Mouse (Mus musculus): ENCODE results near the gene Kiz. TPM values are rescaled to one million over a fixed set of nuclear protein-coding genes. Genes with fewer than 3 reads are reported as not detected.

Kiz gene
- polyA plus RNA-seq, 1 experiment from 2014 or later: 28.4 TPM

DNA sequence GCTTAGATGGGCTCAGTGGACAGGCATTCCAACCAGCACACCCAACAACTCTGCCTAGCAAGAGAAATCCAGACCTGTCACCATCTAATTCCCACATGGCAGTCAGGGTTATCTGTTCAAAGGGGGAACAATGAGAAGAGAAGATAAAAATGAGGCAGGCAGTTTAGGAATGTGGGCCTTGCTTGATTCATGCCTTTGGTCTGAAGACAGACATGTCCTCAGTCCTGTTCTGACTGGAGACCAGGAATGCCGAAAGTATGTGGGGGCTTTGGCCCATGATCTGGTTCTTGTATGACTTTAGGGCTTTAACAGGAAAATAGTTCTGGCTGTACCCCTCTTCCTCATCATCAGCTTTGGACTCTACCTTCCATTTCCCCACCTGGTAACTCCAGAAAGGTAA, 130.1 kb downstream of the Kiz start:
- Histone ChIP-seq H3K27me3 (ENCODE audit: control insufficient read depth, insufficient read depth, low read length) (no peaks in the 10 kb centered on the region), H3K4me2 (ENCODE audit: low read length) (no peak overlapping the region), H3K4me1 (ENCODE audit: control insufficient read depth in 2 of 2, insufficient read depth in 2 of 2, low read length in 2 of 2) (peaks cover 0 to 15% of the 10 kb centered on the region in 2 experiments; a peak in 3 of 4 replicates), H3K9me3 (ENCODE audit: control insufficient read depth, low read length) (no peaks in the 10 kb centered on the region), H3K4me3 (ENCODE audit: control insufficient read depth in 1 of 2, insufficient read depth in 1 of 2, low read depth in 1 of 2, low read length in 2 of 2) (no peak overlapping the region), H3K36me3 (ENCODE audit: control insufficient read depth, insufficient read depth, low read length) (no peaks in the 10 kb centered on the region), H3K27ac (replicated peaks in 1 of 2; ENCODE audit: control insufficient read depth in 1 of 2, insufficient read depth in 1 of 2, low read depth in 2 of 2, low read length in 2 of 2) (peak overlapping the region in 1 of 2 experiments; percentile 25; a peak in 2 of 4 replicates), H3K9ac (ENCODE audit: low read length) (no peak overlapping the region)
- WGBS: 10% methylated on average over 1 of the region's 1 CpGs
- ATAC-seq (ENCODE audit: insufficient number of reproducible peaks, insufficient read depth, low FRiP score, low read depth): no peak; the same call in 1 of the 2 replicates

DNA sequence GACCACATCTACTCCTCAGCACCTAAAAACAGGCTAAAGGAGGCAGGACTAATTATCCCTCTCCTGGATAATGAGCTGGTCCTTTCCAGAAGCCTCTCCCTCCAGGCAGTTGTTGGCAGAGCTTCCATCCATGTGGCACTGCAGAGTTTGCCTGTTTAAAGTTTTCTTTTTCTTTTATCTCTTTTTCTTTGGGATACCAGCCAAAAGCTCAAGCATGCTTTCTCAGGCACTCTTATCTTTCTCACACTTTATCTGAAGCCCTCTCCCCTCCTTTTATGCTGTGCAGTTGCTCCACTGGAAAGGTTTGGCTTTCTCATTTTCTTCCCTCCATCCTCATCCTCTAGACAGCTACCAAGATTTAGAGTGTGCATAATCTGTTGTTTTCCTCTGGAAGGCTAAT, 130.8 kb downstream of the Kiz start:
- Histone ChIP-seq H3K27ac (replicated peaks in 1 of 2; ENCODE audit: control insufficient read depth in 1 of 2, insufficient read depth in 1 of 2, low read depth in 2 of 2, low read length in 2 of 2) (0 out of 4 replicates have a peak overlapping the region, but pooled peaks of 1 of the 2 experiments have one; percentile 25), H3K27me3 (ENCODE audit: control insufficient read depth, insufficient read depth, low read length) (no peaks in the 10 kb centered on the region), H3K9ac (ENCODE audit: low read length) (no peak overlapping the region), H3K4me1 (ENCODE audit: control insufficient read depth in 2 of 2, insufficient read depth in 2 of 2, low read length in 2 of 2) (peaks cover 0 to 15% of the 10 kb centered on the region in 2 experiments; a peak in 3 of 4 replicates), H3K4me2 (ENCODE audit: low read length) (no peak overlapping the region), H3K4me3 (ENCODE audit: control insufficient read depth in 1 of 2, insufficient read depth in 1 of 2, low read depth in 1 of 2, low read length in 2 of 2) (no peak overlapping the region), H3K9me3 (ENCODE audit: control insufficient read depth, low read length) (no peaks in the 10 kb centered on the region), H3K36me3 (ENCODE audit: control insufficient read depth, insufficient read depth, low read length) (no peaks in the 10 kb centered on the region)
- ATAC-seq (ENCODE audit: insufficient number of reproducible peaks, insufficient read depth, low FRiP score, low read depth): peak; percentile 35; the same call in 1 of the 2 replicates

DNA sequence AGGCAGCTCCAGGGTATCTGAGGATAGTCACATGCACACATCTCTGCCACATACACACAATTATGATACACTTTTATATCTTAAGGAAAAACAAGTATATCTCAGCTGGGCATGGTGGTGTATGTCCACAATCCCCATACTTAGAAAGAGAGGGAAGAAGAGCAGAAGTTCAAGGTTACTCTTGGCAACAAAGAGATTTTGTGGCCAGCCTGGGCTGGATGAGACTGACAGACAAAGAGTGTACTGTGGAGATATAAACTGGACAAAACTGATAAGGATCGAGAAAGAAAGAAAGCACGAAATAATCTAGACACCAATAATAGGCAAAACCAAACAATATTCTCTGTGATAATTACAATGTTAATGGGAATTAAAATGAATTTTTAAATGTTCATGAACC, 151.6 kb downstream of the Kiz start:
- Histone ChIP-seq H3K4me2 (ENCODE audit: low read length) (no peak overlapping the region), H3K36me3 (ENCODE audit: control insufficient read depth, insufficient read depth, low read length) (no peaks in the 10 kb centered on the region), H3K4me3 (ENCODE audit: control insufficient read depth in 1 of 2, insufficient read depth in 1 of 2, low read depth in 1 of 2, low read length in 2 of 2) (no peak overlapping the region), H3K9ac (ENCODE audit: low read length) (no peak overlapping the region), H3K27ac (replicated peaks in 1 of 2; ENCODE audit: control insufficient read depth in 1 of 2, insufficient read depth in 1 of 2, low read depth in 2 of 2, low read length in 2 of 2) (no peak overlapping the region), H3K4me1 (ENCODE audit: control insufficient read depth in 2 of 2, insufficient read depth in 2 of 2, low read length in 2 of 2) (peaks cover 2 to 9% of the 10 kb centered on the region in 2 experiments; a peak in 3 of 4 replicates), H3K27me3 (ENCODE audit: control insufficient read depth, insufficient read depth, low read length) (no peaks in the 10 kb centered on the region), H3K9me3 (ENCODE audit: control insufficient read depth, low read length) (no peaks in the 10 kb centered on the region)
- no peak for ATAC-seq (ENCODE audit: insufficient number of reproducible peaks, insufficient read depth, low FRiP score, low read depth)
- WGBS: 79% methylated on average over 2 of the region's 2 CpGs

DNA sequence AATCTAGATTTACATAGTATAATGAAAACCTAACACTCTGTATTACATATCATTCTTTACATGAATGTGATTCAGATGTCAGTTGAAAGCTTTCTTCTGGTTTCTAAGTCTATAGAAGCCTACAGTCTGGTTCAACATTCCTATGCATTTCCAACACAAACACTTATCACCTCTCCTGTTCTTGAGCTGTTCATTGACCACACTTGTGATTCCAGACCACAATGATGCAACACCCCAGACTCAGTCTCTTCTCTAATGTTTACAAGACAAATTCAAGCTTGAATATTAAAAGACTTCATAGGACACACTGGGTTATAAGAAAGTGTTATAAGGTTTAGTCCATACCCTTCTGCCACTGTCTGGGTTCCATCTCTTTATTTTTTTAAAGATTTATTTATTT, 153.4 kb downstream of the Kiz start:
- H3K27me3 ChIP-seq (ENCODE audit: control insufficient read depth, insufficient read depth, low read length): no peaks in the 10 kb centered on the region
- H3K4me1 ChIP-seq (ENCODE audit: control insufficient read depth in 2 of 2, insufficient read depth in 2 of 2, low read length in 2 of 2): peaks cover 2 to 10% of the 10 kb centered on the region in 2 experiments; a peak in 3 of 4 replicates
- no peaks in the 10 kb centered on the region for H3K36me3 ChIP-seq (ENCODE audit: control insufficient read depth, insufficient read depth, low read length)
- no peak overlapping the region for H3K4me3 ChIP-seq (ENCODE audit: control insufficient read depth in 1 of 2, insufficient read depth in 1 of 2, low read depth in 1 of 2, low read length in 2 of 2)
- no peaks in the 10 kb centered on the region for H3K9me3 ChIP-seq (ENCODE audit: control insufficient read depth, low read length)
- H3K9ac ChIP-seq (ENCODE audit: low read length): no peak overlapping the region
- no peak for ATAC-seq (ENCODE audit: insufficient number of reproducible peaks, insufficient read depth, low FRiP score, low read depth)
- no peak overlapping the region for H3K27ac ChIP-seq (replicated peaks in 1 of 2; ENCODE audit: control insufficient read depth in 1 of 2, insufficient read depth in 1 of 2, low read depth in 2 of 2, low read length in 2 of 2)
- no peak overlapping the region for H3K4me2 ChIP-seq (ENCODE audit: low read length)

DNA sequence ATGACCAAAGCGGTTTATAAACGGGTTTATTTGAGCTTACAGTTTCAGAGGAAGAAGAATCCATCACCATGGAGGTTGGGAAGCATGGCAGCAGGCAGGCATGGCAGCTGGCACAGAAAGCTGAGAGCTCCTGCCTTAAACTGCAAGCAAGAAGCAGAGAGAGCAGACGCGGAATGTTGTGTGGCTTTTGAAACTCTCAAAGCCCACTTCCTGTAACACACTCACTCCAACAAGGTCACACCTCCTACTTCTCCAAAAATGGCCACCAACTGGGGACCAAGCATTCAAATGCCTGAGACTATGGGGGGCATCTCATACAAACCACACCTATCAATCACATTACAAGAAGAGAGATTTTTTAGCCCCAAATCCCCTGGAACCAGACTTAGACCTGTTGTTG, 154.5 kb downstream of the Kiz start:
- Histone ChIP-seq H3K27ac (replicated peaks in 1 of 2; ENCODE audit: control insufficient read depth in 1 of 2, insufficient read depth in 1 of 2, low read depth in 2 of 2, low read length in 2 of 2) (no peak overlapping the region), H3K4me1 (ENCODE audit: control insufficient read depth in 2 of 2, insufficient read depth in 2 of 2, low read length in 2 of 2) (peaks cover 2 to 19% of the 10 kb centered on the region in 2 experiments; a peak in 3 of 4 replicates), H3K9me3 (ENCODE audit: control insufficient read depth, low read length) (no peaks in the 10 kb centered on the region), H3K36me3 (ENCODE audit: control insufficient read depth, insufficient read depth, low read length) (no peaks in the 10 kb centered on the region), H3K4me2 (ENCODE audit: low read length) (no peak overlapping the region), H3K27me3 (ENCODE audit: control insufficient read depth, insufficient read depth, low read length) (no peaks in the 10 kb centered on the region), H3K9ac (ENCODE audit: low read length) (no peak overlapping the region), H3K4me3 (ENCODE audit: control insufficient read depth in 1 of 2, insufficient read depth in 1 of 2, low read depth in 1 of 2, low read length in 2 of 2) (no peak overlapping the region)
- ATAC-seq (ENCODE audit: insufficient number of reproducible peaks, insufficient read depth, low FRiP score, low read depth): no peak
- 86% methylated on average over 4 of the region's 4 CpGs for WGBS

DNA sequence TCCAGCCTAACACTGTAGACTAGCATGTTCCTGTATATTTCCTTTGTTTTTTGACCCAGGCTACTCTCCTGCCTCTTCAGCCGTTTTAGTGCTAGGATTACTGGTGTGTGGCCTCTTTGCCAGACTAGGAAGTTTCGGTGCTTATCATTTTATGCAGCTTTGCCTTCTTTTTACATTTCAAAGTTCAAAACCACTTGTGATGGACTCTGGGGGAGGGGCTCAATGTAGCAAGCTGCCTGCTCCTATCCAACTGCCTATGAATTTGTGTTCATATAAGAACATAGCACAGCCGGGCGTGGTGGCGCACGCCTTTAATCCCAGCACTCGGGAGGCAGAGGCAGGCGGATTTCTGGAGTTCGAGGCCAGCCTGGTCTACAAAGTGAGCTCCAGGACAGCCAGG, 155.3 kb downstream of the Kiz start:
- Histone ChIP-seq H3K4me1 (ENCODE audit: control insufficient read depth in 2 of 2, insufficient read depth in 2 of 2, low read length in 2 of 2) (peaks cover 2 to 21% of the 10 kb centered on the region in 2 experiments; a peak in 3 of 4 replicates), H3K36me3 (ENCODE audit: control insufficient read depth, insufficient read depth, low read length) (no peaks in the 10 kb centered on the region), H3K4me3 (ENCODE audit: control insufficient read depth in 1 of 2, insufficient read depth in 1 of 2, low read depth in 1 of 2, low read length in 2 of 2) (no peak overlapping the region), H3K27me3 (ENCODE audit: control insufficient read depth, insufficient read depth, low read length) (no peaks in the 10 kb centered on the region), H3K9me3 (ENCODE audit: control insufficient read depth, low read length) (no peaks in the 10 kb centered on the region), H3K9ac (ENCODE audit: low read length) (no peak overlapping the region), H3K27ac (replicated peaks in 1 of 2; ENCODE audit: control insufficient read depth in 1 of 2, insufficient read depth in 1 of 2, low read depth in 2 of 2, low read length in 2 of 2) (no peak overlapping the region), H3K4me2 (ENCODE audit: low read length) (no peak overlapping the region)
- no peak for ATAC-seq (ENCODE audit: insufficient number of reproducible peaks, insufficient read depth, low FRiP score, low read depth)
- 90% methylated on average over 9 of the region's 9 CpGs for WGBS

DNA sequence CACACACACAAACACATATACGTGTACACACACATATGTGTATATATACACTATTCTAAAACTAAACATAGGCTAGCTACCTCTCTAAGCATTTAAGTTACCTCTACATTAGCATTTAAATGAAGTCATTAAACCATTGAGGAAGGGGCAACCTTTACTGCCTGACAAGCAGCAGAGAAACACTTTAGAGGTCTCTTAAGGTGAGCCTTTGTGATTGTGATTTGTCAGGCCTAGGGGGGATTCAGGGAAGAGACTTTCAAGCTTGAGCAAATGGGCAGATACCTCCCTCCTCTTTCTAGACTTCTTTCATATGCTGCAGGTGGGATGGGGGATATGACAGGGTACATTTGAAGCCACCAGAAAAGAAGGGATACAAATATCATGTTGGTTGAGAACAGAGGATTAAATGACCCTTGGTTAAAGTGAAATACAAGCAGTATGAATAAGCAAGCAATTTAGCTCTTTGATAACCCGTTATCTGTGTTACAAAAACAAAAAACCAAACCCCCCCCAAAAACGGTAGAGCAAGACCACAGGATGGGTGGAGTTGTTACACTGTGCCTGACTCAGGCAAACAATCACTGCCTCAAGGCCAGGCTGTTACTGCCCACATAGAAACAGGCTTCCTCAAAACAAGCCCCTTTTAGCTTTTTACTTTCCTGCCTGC, 155.9 kb downstream of the Kiz start:
- Histone ChIP-seq H3K4me2 (ENCODE audit: low read length) (peak overlapping the region; percentile 78), H3K4me3 (ENCODE audit: control insufficient read depth in 1 of 2, insufficient read depth in 1 of 2, low read depth in 1 of 2, low read length in 2 of 2) (peak overlapping the region; percentile 94 to 95; a peak in 2 of 4 replicates)

More for the DNA sequence above, 155.9 kb downstream of the Kiz start:
- no peak for ATAC-seq (ENCODE audit: insufficient number of reproducible peaks, insufficient read depth, low FRiP score, low read depth)
- Histone ChIP-seq H3K36me3 (ENCODE audit: control insufficient read depth, insufficient read depth, low read length) (no peaks in the 10 kb centered on the region), H3K9ac (ENCODE audit: low read length) (peak overlapping the region; percentile 88), H3K27me3 (ENCODE audit: control insufficient read depth, insufficient read depth, low read length) (no peaks in the 10 kb centered on the region), H3K27ac (replicated peaks in 1 of 2; ENCODE audit: control insufficient read depth in 1 of 2, insufficient read depth in 1 of 2, low read depth in 2 of 2, low read length in 2 of 2) (peak overlapping the region; percentile 98 to 99; a peak in 3 of 4 replicates), H3K9me3 (ENCODE audit: control insufficient read depth, low read length) (no peaks in the 10 kb centered on the region), H3K4me1 (ENCODE audit: control insufficient read depth in 2 of 2, insufficient read depth in 2 of 2, low read length in 2 of 2) (peaks cover 2 to 21% of the 10 kb centered on the region in 2 experiments; a peak in 3 of 4 replicates)
- 74% methylated on average over 3 of the region's 3 CpGs for WGBS

Measured in heart, embryonic 14.5 days (tissue).